Mouse (Mus musculus): ENCODE data around the gene Ppp1r13l.

Gene Ppp1r13l

GRCm38 (mm10) chr7:19359299-19359891, at the start of gene Ppp1r13l, which contains the start of gene Cd3eap:
Gene Ppp1r13l, plus strand, starts transcription at chr7:19359749.
Gene Cd3eap, minus strand, starts transcription at chr7:19359483.
- peak; percentile 91 for DNase-seq

DNA sequence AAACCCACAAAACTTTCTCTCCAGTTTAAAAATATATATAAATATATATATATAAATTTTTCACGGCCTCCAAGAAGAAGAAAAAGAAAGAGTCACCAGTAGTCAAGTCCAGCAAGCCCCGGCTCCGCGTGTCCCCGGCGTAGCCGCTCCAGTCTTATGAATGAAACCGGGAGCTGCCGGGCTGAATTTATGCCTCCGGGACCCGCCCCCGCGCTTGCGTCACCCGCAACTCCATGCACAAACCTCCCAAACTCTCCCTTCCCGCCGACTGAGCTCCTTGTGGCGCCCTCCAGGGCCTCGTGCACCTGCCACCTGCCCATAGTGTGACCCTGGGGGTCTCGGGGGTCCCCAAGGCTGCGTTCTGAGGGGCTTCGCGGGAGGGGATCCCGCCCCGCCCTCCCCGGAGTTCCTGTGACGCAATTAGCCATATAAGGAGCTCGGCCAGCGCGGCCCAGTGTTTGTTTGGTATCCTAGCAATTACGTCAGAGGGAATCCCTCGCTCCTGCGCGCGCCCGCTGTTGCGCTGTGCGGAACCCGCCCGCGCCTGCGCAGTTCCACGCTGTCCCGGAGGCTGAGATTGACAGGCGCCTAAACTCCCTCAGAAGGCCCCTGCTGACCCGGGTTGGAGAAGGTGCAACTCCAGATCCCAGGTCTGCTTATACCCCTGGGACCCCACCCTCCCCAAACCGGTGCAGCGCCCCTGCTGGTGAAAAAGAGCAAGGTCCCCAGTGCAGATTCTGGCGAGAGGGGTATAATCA, 49.5 kb upstream of the Ppp1r13l start, which contains the start of gene Fosb:
TSS of gene Fosb (minus strand) at position 168 of the 758 bp plus-strand sequence.
- DNase-seq, result peak; percentile 98

DNA sequence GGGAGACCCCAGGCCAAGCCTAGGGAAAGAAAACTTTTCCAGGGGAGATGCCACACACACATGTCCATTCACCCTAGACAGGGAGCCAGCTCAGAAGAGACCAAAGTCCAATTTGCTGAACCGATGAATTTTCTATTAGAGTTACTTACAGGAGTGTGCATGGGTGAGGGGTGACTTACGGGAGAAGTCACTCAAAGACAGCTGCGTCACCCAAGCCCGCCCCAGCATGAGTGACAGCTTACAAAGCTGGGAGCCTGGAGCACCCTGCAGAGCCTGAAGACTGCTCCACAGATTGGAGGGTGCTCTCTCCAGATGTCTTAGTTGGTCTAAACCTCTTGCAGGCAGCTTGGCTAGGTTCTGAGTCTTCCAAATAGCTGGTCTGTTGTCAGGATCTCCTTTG, 47.6 kb upstream of the Ppp1r13l start:
- no peak for DNase-seq

GRCm38 (mm10) chr7:19314033-19314432, 45.5 kb upstream of the Ppp1r13l start:
- DNase-seq, result no peak

DNA sequence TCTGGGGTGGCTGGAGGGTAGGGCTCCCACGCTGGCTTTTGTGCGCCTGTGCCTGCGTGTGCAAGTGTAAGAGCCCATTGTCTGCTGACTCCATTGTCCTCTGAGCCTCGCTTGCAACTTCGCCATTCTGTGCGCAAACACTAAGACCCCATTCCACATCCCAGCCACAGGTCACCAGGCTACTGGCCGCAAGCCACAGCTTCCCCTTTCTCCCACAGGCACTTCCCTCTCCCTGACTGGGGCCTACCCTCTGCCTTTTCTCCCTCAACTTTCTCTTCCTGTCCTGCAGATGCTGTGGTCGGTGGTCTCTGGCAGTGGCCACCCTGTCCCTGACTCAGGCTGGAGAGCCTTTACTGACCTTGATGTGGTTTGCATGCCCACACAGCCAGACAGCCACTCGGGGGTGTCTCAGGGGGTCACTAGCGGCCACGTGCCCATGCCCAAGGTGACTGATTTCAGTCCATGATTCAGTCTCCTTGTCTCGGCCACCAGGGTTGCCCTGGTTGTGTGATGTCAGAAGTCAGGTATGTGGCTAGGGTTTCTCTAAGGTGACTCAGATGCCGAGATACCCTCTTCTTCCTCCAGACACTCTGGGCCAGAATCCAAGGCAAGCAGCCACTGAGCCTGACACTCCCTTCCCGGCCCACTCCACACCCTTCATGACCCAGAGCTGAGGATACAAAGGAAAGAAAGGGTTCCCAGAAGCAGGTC, 42.9 kb upstream of the Ppp1r13l start:
- peak; percentile 72 for DNase-seq

DNA sequence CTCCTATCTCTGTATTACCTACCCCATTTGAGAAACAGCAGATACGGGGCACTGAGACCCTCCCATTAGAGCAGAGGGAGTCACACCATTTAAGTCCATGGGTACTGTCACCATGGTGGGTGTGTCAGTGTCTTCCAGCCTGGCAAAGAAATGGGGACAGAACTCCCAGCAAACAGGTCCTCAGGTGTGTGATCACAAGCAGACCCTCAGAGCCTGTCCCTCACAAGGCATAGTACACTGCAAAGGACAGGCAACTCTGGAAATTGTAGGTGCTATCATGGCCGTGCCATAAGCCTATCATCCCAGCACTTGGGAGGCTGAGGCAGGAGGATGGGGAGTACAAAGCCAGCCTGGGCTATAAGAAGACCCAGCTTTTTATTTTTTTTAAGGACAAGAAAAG, 41.3 kb upstream of the Ppp1r13l start:
- no peak for DNase-seq

DNA sequence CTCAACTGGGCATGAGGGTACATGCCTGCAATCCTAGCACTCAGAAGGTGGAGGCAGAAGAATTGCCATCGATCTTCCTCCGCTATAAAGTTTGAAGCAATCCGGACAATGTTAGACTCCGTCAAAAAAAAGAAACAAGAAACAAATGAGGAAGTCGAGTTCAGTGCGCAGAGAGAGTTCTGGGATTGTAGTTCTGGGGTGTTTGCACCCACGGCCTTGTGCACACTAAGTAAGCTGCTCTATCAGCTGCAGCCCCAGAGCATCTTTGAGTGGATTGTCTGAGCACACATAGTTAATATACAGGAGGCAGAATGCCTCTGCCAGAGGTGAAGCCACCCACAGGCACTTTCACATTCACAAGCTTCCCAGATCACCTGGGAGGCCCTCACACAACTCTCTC, 40.9 kb upstream of the Ppp1r13l start:
- no peak for DNase-seq

DNA sequence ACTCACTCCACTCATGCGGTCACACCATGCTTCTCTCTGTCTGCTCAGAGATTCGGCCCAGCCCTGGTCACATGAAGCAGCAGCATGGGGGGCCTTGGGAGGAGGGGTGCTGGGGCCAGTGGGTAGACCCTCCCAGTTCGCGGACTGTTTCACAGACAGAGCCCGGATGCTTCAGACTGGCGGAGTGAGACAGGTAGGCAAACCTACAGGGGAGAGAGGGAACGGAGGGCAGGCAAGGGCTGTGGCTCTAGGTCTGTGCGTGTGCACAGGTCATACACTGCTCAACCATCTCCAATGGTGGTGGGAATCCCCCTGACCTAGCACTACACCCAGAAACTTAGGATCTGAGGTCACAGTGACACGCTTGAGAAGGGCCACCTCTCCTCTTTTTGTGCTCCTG, 40.1 kb upstream of the Ppp1r13l start:
- DNase-seq, result no peak

DNA sequence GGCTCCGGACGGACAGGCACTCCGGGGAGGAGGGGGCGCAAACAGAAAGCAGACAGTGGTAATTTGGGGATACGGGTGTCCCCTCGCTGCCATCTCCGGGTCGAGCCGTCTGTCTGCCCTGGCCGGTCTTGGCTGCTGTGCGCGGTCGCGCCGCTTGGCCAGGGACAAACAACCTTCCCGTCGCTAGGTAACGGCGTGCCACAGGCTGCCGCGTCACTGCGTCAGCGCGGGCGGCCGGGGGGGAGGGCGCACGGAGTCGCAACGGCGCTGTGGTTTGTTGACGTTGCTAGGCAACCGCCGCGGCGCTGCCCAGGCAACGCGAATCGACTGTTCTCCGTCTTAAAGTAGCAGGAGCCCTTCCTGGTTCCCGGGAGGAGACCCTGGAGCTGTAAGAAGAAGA, 39.6 kb upstream of the Ppp1r13l start:
- DNase-seq, result peak; percentile 99

DNA sequence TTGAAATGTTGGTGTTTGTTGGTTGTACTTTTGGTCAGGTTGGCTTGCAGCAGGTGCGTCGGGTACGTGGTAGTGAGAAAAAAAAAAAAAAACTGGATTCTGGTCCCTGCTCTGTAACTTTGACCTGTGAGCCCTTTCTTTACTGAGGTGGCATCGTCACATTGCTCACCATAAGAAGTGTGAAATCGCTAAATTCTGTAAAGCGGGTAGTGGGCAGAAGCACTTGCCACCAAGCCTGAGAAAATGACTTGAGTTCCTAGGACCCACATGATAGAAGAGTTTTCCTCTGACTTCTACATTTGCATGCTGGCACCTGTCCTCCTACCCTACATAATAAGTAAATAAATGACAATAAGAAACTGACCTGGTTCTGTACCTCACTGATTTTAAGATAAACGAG, 38.9 kb upstream of the Ppp1r13l start:
- no peak for DNase-seq

- peak; percentile 58 for DNase-seq
These were observed 38.1 kb upstream of the Ppp1r13l start for GRCm38 (mm10) chr7:19321464-19321863.

- no peak for DNase-seq
These were observed 37.1 kb upstream of the Ppp1r13l start for GRCm38 (mm10) chr7:19322489-19322888.

DNA sequence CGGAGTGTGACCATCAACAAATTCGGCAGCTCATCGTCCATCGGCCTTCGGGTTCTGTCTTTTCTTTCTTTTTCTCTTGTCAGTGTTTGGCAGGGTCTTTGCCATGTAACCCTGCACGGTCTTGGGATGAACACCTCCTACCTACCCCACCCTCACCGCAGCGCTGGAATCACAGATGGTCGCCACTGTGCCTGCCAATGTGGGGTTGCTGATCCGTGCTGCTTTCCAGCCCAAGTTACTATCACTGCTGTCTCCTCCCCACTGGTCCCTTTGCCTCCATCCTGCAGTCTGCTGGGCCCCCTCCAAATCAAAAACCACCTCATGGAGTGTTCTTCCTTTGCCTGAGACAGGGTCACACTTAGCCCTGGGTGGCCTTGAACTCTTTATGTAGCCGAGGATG, 35.3 kb upstream of the Ppp1r13l start:
- DNase-seq, result no peak

GRCm38 (mm10) chr7:19325262-19326199, 34.0 kb upstream of the Ppp1r13l start:
- no peak for DNase-seq

DNA sequence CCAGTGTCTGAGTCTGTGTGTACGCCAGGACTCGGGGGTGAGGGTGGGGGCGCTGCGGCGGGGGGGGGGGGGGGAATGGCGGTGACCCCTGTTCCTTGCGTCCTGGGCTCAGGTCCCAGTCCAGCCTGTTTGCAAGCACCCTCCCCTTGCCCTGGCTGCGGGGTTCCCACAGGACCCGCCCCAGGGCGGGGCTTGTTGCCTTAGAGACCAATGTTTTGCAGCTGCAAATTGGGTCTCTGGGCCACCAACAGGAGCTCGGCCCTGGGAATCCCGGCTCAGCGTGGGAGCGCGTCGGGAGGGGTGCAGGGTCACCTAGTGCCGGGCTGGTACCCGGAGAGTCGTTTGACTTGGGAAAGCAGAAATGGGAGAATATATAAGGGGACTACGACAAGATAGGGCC, 33.2 kb upstream of the Ppp1r13l start:
- peak; percentile 96 for DNase-seq

- peak; percentile 97 for DNase-seq
These were observed 32.4 kb upstream of the Ppp1r13l start for GRCm38 (mm10) chr7:19327128-19327527.

DNA sequence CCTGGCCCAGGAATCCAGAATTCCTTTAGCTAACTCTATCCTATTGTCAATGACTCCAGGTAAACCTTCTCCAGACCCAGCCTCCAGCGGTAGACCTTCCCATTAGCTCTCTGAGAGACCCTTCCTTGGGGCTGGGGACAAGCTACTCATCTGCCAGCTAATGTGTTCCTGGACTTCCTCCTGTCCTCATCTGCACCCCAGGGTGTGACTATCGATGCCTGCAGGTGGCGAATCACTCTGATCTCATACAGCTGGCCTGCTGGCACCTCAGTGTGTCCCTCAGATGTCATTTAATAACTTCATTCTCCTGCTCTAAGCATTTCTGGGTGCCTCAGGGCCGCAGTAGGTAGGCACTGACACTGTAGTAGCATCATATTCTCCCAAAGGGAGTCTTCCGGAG, 31.8 kb upstream of the Ppp1r13l start:
- DNase-seq, result no peak

GRCm38 (mm10) chr7:19328425-19328824, 31.1 kb upstream of the Ppp1r13l start:
- DNase-seq, result no peak

- no peak for DNase-seq
These were observed 27.6 kb upstream of the Ppp1r13l start for GRCm38 (mm10) chr7:19331910-19332309.

DNA sequence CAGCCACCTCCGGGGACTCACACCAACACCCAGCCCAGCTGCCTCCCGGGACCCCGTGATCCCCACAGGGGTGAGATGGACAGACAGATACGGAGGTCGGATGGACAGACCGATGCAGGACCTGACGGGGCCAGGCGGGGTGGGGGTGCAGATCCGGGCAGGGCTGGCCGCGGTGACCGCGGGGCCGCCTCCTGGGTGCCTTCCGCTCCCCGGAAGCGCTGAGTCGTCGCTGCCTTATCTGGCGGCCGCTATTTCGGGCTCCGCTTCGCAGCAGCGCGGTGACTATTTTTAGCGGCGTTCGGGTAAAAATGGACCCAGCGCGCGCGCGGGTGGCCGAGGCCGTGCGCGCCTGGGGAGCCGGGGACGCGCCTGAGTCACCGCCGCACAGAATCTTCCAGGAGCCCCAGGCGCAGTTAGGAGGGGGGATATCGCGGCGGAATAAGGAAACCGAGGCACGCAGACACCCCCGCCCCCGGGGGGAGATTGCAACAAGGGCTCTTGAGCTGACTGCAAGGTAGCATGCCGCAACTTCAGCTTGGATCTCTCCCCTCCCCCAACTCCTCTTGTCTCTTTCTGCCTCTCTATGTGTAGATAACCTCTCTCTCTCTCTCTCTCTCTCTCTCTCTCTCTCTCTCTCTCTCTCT, 26.7 kb upstream of the Ppp1r13l start:
- DNase-seq, result peak; percentile 82

GRCm38 (mm10) chr7:19335583-19335982, 24.0 kb upstream of the Ppp1r13l start:
- peak; percentile 44 for DNase-seq

- DNase-seq, result no peak
These were observed 22.4 kb upstream of the Ppp1r13l start for GRCm38 (mm10) chr7:19337122-19337521.
